Mouse (Mus musculus): Measurements from ENCODE around the gene Mapk8ip1.

The Mapk8ip1 gene

DNA sequence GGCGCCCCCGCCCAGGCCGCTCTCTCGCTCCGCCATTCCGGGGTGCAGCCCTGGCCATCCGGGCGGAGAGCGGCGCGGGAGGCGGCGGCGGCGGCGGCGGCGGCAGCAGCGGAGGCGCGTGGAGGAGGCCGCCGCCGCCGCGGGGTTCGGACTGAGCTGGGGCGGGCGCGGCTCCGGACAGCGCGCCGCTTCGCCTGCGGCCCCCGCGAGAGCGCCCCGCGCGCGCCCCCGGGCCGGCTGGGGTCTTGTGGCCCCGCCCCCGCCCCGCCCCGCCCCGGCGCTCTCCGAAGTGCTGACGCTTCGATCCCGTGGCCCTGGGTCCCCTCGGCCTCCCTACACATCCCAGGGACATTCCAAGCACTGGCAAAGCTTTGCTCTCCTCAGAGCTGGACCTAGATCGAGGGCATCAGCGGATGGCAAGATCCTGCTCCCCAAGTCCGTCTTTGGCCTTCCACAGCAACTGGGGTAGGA lies at the start of gene Mapk8ip1:
Gene Mapk8ip1, minus strand, starts transcription at position 173 of the 471 bp plus-strand sequence.
- in situ Hi-C loops (cut with MboI; ENCODE audit: low sequenced_read_pairs): no loop called here

DNA sequence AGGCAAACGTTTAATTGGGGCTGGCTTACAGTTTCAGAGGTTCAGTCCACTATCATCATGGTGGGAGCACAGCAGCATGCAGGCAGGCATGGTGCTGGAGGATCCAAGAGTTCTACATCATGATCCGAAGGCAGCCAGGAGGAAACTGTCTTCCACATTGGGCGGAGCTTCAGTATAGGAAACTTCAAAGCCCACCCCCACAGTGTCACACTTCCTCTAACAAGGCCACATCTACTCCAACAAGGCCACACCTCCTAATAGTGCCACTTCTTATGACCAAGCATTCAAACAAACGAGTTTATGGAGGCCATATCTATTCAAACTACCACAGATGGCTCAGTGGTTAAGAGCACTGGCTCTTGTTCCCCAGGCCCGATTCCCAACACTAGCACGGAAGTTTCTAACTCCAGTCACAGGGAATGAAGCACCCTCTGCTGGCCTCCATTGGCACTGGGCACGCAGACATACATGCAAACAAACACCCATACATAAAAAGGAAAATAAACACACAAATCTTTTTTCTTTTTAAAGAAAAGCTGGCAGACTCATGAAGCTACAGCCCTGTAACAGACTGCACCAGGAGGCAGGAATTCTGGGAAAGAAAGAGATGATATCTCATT lies 46.2 kb upstream of the Mapk8ip1 start:
- in situ Hi-C loops (cut with MboI; ENCODE audit: low sequenced_read_pairs): no loop called here

DNA sequence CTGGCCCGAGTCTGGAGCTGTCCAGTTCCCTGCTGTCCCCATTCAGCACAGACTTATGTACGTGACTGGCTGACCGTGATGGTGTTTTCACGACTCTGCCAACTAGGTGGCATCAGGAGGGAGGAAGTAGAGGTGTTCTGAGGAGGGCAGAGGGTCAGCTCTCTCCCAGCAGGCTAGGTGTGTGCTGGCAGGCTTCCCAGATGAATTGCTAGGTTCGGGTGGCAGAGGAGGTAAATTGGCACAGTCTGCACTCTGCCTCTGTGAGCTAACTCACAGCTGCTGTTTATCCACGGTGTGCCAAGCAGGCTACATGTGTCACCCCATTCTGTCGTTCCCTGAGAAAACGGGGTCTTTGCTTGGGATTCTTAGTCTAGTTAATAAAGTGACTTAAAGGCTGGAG lies 45.6 kb upstream of the Mapk8ip1 start:
- in situ Hi-C loops (cut with MboI; ENCODE audit: low sequenced_read_pairs): no loop called here

DNA sequence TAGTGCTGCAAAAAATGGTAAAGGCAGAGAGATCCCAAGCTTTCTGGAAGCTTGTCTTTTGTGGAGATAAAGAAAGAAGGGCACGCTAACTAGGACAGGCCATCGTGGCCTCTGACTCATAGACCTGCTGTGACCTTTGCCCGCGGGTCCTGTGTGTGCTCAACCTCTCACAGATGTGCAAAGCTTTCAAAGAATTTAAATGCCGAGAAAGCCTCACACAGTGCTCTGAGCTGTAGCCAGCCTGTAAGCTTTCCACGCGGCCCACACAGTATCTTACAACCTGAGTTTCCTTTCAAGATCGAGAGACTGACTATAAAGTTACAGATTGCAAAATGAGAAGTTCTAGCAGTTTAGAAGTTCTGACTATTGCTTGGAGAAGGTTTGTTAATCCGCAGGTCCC lies 44.8 kb upstream of the Mapk8ip1 start:
- in situ Hi-C loops (cut with MboI; ENCODE audit: low sequenced_read_pairs): no loop called here

DNA sequence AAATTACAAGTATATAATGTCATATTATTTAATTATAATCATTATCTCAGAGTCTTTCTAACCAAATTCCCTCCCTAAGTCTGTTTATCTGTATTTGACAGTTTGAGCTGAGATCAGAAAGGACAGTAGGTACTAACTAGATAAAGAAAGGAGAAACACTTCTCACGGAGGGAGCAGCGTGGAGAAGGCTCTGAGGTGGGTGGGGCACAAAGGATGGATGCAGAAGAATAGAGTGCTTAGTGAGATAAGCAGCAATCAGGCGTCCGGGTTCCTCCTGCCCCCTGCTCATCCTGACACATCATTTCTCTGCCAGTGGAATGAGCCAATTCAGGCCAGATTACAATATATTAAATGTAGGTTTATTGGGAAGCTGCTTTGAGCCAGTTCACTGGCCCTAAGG lies 43.3 kb upstream of the Mapk8ip1 start:
- in situ Hi-C loops (cut with MboI; ENCODE audit: low sequenced_read_pairs): no loop called here

DNA sequence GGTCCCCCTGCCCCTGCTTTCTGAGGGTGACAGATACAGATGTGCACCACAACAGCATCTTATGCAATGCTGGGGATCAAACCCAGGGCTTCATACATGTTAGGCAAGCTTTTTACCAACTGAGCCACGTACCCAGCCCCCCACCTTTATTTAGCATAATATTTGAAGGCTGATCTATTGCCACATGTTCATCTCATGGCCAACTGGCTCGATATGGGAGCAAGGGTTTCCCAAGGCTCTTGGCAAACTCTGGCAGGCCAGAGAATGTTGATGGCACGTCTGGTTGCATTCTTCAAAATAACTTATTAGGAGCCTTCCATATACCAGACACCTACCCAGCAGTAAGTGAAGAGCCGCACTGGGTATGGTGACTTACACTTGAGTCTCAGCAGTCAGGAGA lies 42.2 kb upstream of the Mapk8ip1 start:
- in situ Hi-C loops (cut with MboI; ENCODE audit: low sequenced_read_pairs): no loop called here

DNA sequence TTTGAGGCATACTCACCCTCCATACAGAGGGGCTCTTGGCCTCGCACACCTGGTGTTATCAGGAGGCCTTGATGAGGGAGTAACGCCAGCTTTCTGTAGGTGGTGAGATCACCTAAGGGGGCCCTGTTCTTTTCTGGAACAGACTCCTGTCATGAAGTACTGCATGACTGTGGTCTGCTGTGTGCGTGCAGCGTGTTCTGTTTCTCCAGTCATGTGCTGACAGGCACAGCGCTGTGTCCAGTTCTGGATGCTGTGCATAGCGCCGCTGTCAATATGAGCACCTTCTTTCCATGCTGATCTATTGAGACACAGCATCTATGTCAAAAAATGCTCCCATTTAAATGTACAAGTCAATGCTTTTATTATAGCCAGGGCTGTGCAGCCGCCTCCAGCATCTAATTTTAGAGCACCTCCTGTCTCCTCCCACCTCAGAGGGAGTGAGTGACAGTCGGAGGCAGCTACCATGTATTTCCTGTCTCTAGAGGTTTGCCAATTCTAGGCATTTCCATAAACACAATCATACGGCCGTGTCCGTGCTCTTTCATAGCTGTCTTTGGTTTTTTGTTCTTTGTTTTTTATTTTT lies 41.4 kb upstream of the Mapk8ip1 start:
- in situ Hi-C loops (cut with MboI; ENCODE audit: low sequenced_read_pairs): no loop called here

DNA sequence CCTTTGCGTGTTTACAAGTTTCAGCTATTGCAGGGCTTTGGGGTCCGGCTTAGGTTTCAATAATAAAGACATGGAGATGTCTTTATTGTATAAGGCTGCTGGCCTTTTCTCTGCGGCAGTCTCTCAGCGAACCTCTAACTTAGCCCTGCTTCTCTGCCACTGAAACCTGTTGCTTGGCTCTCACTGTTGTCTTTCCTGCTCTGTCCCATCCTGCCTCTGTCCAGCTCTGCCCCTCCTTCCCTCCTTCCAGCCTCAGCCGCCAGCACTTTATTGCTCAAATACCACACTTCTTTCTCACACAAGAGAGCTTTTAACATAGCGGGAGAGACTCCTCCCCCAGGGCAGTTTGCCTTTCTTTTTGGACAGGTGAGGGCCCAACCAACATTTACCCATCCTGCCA lies 39.4 kb upstream of the Mapk8ip1 start:
- in situ Hi-C loops (cut with MboI; ENCODE audit: low sequenced_read_pairs): no loop called here

DNA sequence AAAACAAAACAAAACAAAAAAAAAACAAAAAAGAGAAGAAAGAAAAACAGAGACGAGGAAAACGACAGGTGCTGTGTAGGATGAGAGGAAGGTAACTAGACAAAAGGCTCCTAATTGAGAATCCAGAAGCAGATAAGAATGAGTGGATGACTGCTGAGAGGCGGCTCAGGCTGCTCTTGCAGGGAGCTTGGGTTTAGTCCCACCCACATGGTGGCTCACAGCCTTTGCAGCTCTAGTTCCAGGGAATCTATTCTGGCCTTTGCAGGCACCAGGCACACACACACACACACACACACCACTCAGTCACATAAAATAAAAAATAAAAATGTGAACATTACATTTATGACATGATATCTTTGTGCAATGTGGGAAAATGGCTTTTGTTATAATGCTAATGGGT lies 37.5 kb upstream of the Mapk8ip1 start:
- in situ Hi-C loops (cut with MboI; ENCODE audit: low sequenced_read_pairs): no loop called here

DNA sequence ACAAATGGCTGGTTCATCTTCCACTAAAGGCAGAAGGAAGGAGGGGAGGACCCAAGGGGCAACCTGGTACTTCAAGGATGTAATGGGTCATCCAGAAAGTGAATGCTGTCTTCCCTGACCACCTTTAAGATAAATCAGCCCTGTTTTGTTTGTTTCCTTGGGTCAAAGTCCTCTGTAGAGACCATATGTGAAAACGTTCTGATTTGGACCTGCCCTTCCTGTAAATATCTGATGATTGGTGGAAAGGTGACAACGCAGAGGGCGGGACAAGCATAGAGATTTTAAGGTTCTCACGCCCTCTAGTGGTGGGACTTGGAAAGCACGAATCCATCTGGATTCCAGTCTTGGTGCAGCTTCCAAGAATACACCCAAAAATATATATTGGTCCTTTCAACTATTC lies 36.8 kb upstream of the Mapk8ip1 start:
- in situ Hi-C loops (cut with MboI; ENCODE audit: low sequenced_read_pairs): no loop called here

DNA sequence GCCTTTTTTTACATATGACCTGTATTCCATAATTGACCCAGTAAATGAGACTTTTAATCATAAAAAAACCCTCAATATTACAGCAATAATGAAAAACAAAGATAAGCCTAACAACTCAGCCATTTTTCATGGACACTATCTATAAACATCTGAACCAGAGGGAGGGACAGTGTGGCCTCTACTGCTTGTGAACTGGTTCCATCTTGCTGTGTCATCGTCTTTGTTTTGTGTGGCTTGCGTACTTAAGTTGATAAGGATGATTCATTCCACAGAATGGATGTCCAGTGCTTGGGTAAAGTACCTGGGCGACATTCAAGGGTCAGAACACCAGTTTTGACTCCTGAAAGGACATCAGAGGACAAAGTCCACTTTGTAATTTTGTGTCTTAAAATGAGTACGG lies 36.3 kb upstream of the Mapk8ip1 start:
- in situ Hi-C loops (cut with MboI; ENCODE audit: low sequenced_read_pairs): no loop called here

DNA sequence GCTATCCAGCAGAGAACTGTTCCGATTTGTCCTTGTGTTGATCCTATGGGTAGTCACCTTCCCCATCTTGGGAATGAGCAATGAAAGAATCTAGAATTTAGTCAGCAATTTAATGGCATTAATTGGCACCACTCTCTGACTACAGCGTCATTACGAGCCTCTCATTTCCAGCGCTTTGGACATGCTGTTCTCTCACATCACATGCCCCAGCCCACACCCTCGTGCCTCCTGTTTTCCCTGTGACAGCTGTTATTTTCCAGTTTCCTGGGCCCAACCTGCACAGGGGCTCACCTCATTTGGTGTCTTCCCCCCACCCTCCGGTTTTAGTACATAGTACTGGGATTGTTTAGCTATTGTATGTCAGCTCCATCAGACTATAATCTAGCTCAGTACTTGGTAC lies 34.0 kb upstream of the Mapk8ip1 start:
- in situ Hi-C loops (cut with MboI; ENCODE audit: low sequenced_read_pairs): no loop called here

DNA sequence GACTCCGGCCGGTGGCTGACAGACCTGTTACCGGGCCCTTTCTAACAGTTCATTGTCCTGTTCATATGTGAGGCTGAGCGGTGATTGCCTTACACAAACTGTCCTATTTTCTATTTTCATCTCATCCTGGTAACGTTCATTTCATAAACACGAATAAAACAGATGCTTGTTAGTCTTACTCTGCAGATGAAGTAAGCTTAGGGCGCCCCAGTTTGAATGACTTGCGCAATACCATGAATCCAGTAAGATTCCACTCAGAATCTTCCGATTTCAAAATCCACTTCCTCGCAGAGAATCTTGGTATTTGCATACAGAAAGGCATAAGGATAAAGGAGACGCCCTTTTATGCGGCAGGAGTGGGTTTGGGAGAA lies 33.3 kb upstream of the Mapk8ip1 start:
- in situ Hi-C loops (cut with MboI; ENCODE audit: low sequenced_read_pairs): no loop called here

DNA sequence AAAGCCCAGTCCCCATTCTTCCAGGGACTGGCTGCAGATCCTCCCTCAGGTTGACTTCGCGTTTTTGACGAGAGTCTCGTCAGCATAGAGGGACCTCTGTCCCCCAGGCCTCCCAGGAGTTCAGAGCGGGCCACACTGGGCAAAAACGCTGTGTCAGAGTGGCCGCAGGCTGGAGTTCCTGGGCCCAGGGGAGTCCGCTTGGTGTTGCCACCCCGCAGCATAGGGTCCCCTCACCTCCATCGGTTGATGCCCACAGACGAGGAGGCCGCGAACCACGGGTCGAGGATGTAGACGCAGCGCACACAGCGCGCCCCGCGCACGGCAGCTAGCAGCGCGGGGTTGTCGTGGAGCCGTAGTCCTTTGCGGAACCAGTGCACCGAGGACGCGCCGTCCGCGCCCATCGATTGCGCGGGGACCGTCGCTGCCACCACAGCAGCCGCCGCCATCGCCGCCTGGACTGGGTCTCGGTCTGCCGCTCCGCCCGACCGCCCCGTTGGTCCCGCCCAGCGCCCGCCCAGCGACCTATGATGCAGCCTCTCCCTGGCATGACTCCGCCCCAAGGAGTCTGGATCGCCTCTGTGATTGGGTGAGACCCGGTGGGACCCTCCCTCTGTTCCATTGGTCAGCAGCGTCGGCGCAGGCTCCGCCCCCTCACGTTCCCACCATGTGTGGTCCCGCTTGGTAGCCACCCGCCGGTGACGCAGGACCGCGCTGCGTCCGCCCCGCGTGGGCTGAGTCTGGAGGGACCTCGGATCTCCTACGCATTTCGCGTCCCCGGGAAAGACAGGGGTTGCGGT lies 32.7 kb upstream of the Mapk8ip1 start, which contains the start of gene Cry2:
Gene Cry2, minus strand, starts transcription at position 466 of the 797 bp plus-strand sequence.
- in situ Hi-C loops (cut with MboI; ENCODE audit: low sequenced_read_pairs): no loop called here

DNA sequence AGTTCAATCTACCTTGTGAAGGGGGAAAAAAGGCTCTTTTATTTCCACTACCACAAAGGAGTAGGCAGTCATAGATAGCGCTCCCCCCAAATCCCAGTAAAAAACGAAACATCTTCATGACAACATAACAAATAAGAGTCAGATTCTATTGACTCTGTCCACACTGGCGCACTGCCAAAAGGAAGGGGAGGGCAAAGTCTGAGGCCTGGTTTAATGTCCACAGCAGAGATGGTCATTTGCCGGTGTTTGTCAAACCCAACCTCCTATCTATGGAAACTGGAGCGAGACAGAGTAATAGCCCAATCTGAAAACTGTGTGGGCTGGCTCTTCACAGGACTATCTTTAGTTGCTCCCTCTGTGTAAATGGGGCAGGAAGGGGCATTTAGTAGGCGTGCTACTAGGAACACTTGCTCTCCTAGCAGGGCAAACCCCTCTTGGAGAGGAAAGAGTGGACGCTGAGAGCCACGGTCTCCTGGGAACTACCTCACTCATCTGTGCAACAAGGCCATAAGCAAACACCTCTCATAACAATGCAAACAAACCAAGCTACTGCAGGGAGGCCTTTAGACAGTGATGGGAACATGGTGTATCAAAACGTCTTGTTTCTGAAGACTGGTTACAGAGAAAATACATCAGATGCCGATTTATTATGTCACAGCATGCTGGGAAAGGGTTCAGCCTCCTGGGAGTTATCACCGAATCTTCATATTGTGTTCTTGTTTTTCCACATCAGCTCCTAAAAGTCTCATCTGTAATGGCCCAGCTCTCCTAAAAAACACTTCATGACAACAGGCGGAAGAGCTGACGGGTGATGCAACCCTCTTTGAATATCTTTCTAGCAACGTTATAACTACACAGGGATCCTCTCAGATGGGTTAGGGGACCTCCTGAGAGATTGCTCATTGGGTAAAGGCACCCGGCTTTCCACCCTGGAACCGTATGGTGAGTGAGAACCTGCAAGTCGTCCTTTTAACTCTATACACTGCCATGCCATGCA lies 31.5 kb upstream of the Mapk8ip1 start:
- in situ Hi-C loops (cut with MboI; ENCODE audit: low sequenced_read_pairs): no loop called here

DNA sequence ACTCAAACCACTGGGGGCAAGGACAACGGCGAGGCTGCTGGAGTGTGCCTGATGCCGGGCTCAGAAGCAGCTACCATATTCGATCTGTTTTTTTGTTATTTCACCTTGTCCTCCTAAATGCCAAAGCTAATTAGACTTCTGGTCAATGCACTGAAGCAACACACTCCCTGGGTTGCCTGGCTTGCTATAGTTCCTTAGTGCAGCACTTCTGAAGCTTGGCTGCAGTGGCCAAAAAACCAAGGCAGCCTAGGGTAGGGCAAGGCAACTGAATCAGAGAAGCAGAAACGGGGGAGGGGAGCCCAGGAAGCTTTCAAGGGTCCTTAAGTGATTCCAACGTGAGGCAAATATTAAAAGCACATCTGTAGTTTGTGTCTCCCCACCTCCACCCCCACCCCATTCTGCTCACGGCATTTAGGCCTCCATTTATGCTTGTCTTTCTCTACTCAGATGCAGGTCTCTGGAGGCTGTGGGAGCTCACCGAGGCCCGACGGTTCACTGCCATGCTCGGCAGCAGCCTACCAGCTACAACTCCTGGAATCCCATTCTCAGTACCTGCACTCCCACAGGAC lies 30.6 kb upstream of the Mapk8ip1 start:
- in situ Hi-C loops (cut with MboI; ENCODE audit: low sequenced_read_pairs): no loop called here

DNA sequence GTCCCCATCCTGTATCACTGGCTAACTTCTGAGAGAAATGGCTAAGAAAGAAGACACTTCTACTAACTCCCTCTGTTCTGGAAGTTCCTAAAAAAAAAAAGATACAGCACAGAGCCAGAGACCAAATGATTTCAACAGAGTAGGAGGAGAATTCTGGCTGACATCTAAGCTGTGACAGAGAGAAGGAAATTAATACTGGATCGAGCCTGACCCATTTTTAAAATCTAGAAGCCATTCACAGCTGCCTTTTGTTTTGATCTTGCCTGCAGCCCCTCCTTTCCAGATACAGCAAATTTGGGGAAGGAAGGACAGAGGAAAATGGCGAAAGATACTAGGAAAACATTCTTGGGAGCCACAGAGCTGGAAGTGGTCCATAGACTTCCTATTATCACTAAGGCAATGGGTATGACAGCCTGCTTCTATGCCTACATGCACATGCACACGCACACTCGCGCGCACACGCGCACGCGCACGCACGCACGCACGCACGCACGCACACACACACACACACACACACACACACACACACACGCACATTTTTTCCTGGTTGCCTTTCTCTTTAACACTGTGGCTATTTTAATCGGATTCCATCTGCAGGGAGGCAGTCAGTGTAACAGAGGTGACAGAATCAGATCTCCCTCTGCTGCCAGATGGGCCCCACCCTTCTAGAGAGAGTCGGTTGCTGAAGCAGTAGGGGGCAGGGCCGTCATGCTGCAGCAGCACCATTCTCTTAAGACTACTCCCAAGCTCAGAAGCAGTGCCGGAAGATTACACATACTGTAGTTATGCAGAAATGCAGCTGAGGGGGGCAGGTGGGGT lies 29.9 kb upstream of the Mapk8ip1 start:
- in situ Hi-C loops (cut with MboI; ENCODE audit: low sequenced_read_pairs): no loop called here

DNA sequence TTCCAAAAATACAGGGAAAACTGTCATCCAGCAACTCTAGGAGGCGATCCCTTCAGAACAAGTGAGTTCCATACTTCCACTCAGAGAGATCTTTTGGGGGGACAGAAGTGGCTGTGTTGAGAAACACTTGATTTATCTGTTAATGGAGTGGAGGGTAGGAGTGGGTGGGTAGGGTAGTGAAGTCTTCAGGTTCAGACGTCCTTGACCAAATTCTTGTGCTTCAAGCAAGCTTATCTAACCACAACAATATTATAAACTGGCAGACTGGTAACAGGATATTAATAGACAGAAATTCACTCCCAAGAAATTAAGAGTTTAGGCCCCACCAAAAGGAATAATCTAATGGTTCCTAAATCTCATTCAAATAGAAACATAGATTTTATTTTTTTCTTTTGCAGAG lies 29.0 kb upstream of the Mapk8ip1 start:
- in situ Hi-C loops (cut with MboI; ENCODE audit: low sequenced_read_pairs): no loop called here

DNA sequence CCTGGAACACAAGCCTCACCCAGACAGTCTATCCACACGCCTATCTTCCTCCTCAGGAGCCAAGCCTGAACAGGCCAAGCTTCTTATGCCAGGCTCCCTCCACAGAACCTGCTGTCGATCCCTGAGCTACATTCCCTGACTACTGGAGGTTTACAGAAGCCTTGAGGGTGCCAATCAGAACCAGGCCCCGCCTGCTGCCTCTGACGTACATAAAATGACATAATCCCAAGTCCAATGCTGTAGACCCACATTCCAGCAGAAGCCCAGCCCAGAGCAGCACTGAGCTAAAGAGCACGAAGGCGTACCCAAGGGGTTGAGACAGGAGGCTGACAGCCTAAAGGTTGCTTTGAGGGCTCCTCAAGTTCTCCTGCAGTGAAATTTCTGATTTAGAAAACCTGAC lies 26.8 kb upstream of the Mapk8ip1 start:
- in situ Hi-C loops (cut with MboI; ENCODE audit: low sequenced_read_pairs): no loop called here

DNA sequence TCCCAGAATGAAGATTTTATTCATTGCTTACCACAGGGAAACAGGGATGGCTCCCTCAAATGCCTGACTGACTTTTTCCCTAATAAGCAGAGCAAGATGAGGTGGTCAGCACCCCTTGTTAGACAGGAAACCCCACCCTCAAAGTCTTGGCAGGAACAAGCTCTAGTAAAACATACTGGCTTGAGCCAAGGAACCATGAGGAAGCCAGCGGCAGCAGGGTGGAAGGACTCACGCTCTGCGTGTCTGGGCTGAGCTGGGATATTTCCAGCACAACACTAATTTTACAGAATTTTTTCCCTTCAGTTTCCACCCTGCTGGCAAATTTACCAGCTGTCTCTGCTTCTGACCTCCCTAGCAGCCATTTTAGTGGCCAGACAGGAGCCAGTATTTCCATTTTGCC lies 25.4 kb upstream of the Mapk8ip1 start:
- in situ Hi-C loops (cut with MboI; ENCODE audit: low sequenced_read_pairs): no loop called here
